Mouse (Mus musculus): ENCODE data around the gene Tex11.
"Not testable (repeated sequence)": the region's sequence is repeated elsewhere in the genome, so short reads cannot be mapped to it uniquely, and the experiment has no call there.

The Tex11 gene

GRCm38 (mm10) chrX:101059541-101059940 lies at the start of gene Tex11:
Gene Tex11, minus strand, starts transcription at chrX:101059667.
- no peak for DNase-seq (ENCODE audit: low spot score)

- no peak for DNase-seq (ENCODE audit: low spot score)
Observed at GRCm38 (mm10) chrX:101085920-101086319, 26.5 kb upstream of the Tex11 start, which contains the start of gene Slc7a3. Gene Slc7a3, minus strand, starts transcription at chrX:101086020.

GRCm38 (mm10) chrX:101085211-101085610 lies 25.7 kb upstream of the Tex11 start:
- not testable (repeated sequence) for DNase-seq (ENCODE audit: low spot score)

- DNase-seq (ENCODE audit: low spot score), result no peak
Observed at GRCm38 (mm10) chrX:101084192-101084591, 24.7 kb upstream of the Tex11 start.

GRCm38 (mm10) chrX:101065245-101065644 lies 5.8 kb upstream of the Tex11 start:
- DNase-seq (ENCODE audit: low spot score), result no peak

GRCm38 (mm10) chrX:101063503-101063902 lies 4.0 kb upstream of the Tex11 start:
- no peak for DNase-seq (ENCODE audit: low spot score)

GRCm38 (mm10) chrX:100943640-100944039 lies 115.8 kb downstream of the Tex11 start:
- no peak for DNase-seq (ENCODE audit: low spot score)

GRCm38 (mm10) chrX:100839211-100839610 lies 220.3 kb downstream of the Tex11 start:
- DNase-seq (ENCODE audit: low spot score), result no peak

- no peak for DNase-seq (ENCODE audit: low spot score)
Observed at GRCm38 (mm10) chrX:100832806-100833205, 226.7 kb downstream of the Tex11 start.

- DNase-seq (ENCODE audit: low spot score), result no peak
Observed at GRCm38 (mm10) chrX:100825557-100825956, 233.9 kb downstream of the Tex11 start.

- DNase-seq (ENCODE audit: low spot score), result no peak
Observed at GRCm38 (mm10) chrX:100821149-100821548, 238.3 kb downstream of the Tex11 start.

- no peak for DNase-seq (ENCODE audit: low spot score)
Observed at GRCm38 (mm10) chrX:100818681-100819080, 240.8 kb downstream of the Tex11 start.

GRCm38 (mm10) chrX:100815766-100816165 lies 243.7 kb downstream of the Tex11 start:
- no peak for DNase-seq (ENCODE audit: low spot score)

GRCm38 (mm10) chrX:100814139-100814538 lies 245.3 kb downstream of the Tex11 start:
- no peak for DNase-seq (ENCODE audit: low spot score)

GRCm38 (mm10) chrX:100811129-100811528 lies 248.3 kb downstream of the Tex11 start:
- no peak for DNase-seq (ENCODE audit: low spot score)

- no peak for DNase-seq (ENCODE audit: low spot score)
Observed at GRCm38 (mm10) chrX:100802034-100802433, 257.4 kb downstream of the Tex11 start.

- DNase-seq (ENCODE audit: low spot score), result no peak
Observed at GRCm38 (mm10) chrX:100800643-100801042, 258.8 kb downstream of the Tex11 start.

- DNase-seq (ENCODE audit: low spot score), result no peak
Observed at GRCm38 (mm10) chrX:100797851-100798527, 261.5 kb downstream of the Tex11 start.

GRCm38 (mm10) chrX:100797370-100797769 lies 262.1 kb downstream of the Tex11 start:
- DNase-seq (ENCODE audit: low spot score), result no peak

GRCm38 (mm10) chrX:100796741-100797090 lies 262.8 kb downstream of the Tex11 start:
- DNase-seq (ENCODE audit: low spot score), result no peak

GRCm38 (mm10) chrX:100796041-100796740 lies 263.3 kb downstream of the Tex11 start:
- no peak for DNase-seq (ENCODE audit: low spot score)

- no peak for DNase-seq (ENCODE audit: low spot score)
Observed at GRCm38 (mm10) chrX:100789322-100789721, 270.1 kb downstream of the Tex11 start.
